Mouse (Mus musculus) retina, embryonic 14.5 days (tissue): Measurements from ENCODE around the gene Wasf3.
"Not testable (repeated sequence)": the region's sequence is repeated elsewhere in the genome, so short reads cannot be mapped to it uniquely, and the experiment has no call there.

ENCODE experiments used
- DNase-seq: peaks from one replicate; pipeline ENCODE4 v3.0.0-alpha.2; 2015; ENCODE audit warnings: low spot score

The Wasf3 gene

DNA sequence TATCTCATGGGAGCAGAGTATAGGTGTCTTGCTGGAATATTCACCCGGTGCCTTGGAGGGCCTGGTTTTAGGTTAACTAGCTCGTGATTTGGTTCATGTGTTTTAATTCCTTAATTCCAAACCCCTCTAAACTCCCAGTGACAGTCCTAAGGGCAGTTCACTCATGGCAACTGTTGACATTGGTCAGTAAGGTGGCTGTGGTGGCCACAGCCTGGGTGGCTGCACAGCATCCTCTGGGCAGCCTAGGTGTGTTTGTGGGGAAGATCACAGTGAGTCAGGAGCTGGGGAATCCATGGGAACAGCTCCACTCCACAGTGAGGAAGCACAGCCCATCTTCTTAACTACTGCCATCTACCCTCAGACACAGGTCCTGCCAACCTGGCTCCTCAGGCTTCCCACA is 61.8 kb downstream of the Wasf3 start:
- DNase-seq, result no peak

DNA sequence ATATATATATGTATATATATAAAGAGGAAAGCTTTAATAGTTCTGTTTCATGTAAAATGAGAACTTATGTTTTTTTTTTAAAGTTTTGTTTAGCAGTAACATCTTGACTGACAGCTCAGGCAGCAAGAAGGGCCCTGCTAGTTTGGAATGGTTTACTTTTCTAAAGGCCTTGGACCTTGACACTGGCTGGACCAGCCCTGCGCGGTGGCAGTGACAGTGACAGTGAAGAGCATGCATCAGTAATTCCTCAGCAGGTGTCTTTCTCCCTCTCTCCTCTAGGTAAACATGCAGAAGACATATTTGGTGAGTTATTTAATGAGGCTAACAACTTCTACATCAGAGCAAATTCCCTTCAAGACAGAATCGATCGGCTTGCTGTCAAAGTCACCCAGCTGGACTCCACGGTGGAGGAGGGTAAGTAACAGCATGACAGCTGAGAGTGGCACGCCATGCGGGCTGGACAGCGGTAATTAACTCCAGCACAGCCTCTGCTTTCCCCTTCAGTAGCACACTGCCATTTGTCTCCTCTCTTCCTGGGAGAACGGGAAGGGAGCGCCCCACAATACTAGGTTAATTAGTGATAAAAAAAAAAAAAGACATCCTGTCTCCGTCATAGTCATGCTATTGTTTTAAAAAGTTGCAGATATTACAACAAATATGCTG is 66.9 kb downstream of the Wasf3 start:
- peak; percentile 59 for DNase-seq

DNA sequence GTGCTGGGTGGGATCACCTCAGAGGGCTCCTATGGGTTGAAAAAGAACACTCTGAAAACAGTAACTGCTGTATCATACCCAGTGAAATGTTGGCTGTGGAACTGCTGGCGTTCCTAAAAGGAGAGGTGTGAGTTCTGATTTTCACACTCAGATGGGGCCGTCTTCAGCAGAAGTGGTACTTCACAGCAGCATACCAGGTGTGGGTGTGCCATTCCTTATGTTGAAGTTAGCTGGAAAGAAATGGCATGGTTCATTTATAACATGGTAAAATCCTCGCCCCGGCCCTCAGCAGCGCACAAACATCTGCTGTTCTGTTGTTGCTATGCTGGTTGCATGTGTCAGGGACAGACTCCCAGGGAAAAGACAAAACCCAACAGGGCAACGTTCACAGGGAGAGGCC is 68.8 kb downstream of the Wasf3 start:
- DNase-seq, result no peak

GRCm38 (mm10) chr5:146461612-146462011 is 76.8 kb downstream of the Wasf3 start:
- no peak for DNase-seq

DNA sequence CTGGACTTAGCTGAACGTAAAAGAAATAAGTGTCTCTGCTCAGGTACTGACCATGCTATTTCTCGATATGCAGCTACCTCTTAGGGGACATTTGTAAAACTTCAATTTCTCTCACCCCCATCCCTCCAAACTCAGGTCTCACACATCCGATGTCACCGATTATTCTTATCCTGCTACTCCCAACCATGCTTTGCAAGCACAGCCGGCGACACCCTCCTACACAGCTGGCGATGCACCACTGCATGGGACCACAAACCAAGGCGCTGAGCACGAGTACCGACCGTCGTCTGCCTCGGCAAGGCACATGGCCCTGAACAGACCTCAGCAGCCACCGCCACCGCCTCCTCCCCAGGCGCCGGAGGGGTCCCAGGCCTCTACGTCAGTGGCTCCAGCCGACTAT is 81.9 kb downstream of the Wasf3 start:
- no peak for DNase-seq

GRCm38 (mm10) chr5:146468311-146468710 is 83.5 kb downstream of the Wasf3 start:
- DNase-seq, result no peak

GRCm38 (mm10) chr5:146470821-146471220 is 86.0 kb downstream of the Wasf3 start:
- DNase-seq, result no peak

- no peak for DNase-seq
Measured at GRCm38 (mm10) chr5:146471311-146471710, 86.5 kb downstream of the Wasf3 start.

DNA sequence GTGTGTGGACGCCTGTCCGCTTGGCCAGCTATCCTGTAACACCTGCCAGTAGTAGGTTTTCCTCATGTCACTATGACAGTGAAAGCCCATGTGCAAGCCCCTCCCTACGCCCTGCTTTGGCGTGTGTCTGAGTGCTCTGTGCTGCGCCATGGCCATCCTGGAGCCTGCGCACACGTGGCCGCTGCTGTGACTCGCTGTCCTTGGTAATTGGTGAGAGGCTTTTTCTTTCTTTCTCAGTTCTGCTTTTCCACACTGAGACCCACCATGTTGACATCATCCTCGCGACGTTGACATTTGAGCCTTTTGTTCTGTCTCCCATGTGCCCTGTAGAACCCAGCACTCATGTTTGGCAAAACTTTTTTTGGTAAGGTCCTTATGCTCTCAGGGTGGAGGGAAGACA is 87.0 kb downstream of the Wasf3 start:
- no peak for DNase-seq

DNA sequence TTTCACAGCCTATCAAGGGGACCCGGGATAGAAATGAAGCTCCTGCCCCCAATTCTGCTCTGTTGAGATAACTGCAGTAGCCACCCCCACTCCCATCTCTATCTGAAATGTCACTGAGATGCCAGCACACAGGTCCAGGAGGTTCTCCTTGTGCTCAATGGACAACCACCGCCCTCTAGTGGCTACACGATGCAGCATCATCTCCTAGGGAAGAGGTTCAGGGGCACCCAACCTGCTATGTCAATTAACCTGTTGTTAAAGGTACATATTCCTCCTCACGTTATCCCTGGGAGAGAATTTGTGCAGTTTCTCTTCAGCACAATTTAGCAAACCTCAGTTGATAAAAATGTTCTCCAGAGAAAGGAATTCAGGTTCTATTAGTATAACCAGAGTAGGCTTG is 94.8 kb downstream of the Wasf3 start:
- DNase-seq, result peak; percentile 42

DNA sequence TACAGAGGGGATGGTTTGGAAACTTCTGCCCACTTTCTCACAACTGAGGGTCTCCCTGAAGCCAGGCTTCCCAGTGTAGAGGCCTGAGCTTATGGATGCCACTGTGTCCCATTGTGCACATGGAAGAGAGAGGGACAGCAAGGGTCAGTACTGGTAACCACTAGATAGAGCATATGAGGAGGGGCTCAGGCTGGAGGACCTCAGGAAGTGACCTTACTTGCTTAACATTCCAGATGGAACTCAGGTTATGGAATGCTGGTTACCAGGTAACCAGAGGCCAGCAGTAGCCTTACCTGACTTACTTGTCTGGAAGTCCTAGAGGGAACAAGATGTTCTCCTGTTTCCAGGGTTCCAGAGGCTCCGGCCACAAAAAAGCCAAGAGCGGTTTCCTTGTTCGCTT is 96.9 kb downstream of the Wasf3 start, which contains the start of gene Gm6408:
TSS of gene Gm6408 (plus strand) at position 301 of the 400 bp plus-strand sequence.
- not testable (repeated sequence) for DNase-seq

GRCm38 (mm10) chr5:146488959-146489358 is 104.2 kb downstream of the Wasf3 start:
- peak; percentile 58 for DNase-seq

DNA sequence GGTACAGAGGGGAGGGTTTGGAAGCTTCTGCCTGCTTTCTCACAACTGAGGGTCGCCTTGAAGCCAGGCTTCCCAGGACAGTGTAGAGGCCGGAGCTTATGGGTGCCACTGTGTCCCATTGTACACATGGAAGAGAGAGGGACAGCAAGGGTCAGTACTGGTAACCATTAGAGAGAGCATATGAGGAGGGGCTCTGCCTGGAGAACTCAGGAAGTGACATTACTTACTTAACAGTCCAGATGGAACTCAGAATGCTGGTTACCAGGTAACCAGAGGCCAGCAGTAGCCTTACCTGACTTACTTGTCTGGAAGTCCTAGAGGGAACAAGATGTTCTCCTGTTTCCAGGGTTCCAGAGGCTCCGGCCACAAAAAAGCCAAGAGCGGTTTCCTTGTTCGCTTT is 106.3 kb downstream of the Wasf3 start, which contains the start of gene Gm6370:
TSS of gene Gm6370 (plus strand) at position 301 of the 400 bp plus-strand sequence.
- not testable (repeated sequence) for DNase-seq

DNA sequence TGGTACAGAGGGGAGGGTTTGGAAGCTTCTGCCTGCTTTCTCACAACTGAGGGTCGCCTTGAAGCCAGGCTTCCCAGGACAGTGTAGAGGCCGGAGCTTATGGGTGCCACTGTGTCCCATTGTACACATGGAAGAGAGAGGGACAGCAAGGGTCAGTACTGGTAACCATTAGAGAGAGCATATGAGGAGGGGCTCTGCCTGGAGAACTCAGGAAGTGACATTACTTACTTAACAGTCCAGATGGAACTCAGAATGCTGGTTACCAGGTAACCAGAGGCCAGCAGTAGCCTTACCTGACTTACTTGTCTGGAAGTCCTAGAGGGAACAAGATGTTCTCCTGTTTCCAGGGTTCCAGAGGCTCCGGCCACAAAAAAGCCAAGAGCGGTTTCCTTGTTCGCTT is 117.3 kb downstream of the Wasf3 start, which contains the start of gene 4930449I24Rik:
TSS of gene 4930449I24Rik (plus strand) at position 301 of the 400 bp plus-strand sequence.
- DNase-seq, result not testable (repeated sequence)

DNA sequence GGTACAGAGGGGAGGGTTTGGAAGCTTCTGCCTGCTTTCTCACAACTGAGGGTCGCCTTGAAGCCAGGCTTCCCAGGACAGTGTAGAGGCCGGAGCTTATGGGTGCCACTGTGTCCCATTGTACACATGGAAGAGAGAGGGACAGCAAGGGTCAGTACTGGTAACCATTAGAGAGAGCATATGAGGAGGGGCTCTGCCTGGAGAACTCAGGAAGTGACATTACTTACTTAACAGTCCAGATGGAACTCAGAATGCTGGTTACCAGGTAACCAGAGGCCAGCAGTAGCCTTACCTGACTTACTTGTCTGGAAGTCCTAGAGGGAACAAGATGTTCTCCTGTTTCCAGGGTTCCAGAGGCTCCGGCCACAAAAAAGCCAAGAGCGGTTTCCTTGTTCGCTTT is 129.0 kb downstream of the Wasf3 start, which contains the start of gene Gm3402:
TSS of gene Gm3402 (plus strand) at position 301 of the 400 bp plus-strand sequence.
- DNase-seq, result not testable (repeated sequence)
